9 mouse cellular contexts compared by ENCODE assay signal in genomic region chr17:36031583-36032331, GRCm38 (mm10). TPM values are rescaled to one million over a fixed set of nuclear protein-coding genes. Genes with fewer than 3 reads are reported as not detected.
DNase-seq lines count a peak whose midpoint lies in the region; ATAC-seq and TF ChIP-seq lines count a peak whose summit lies in the region.
"Not testable (repeated sequence)": the region's sequence is repeated elsewhere in the genome, so short reads cannot be mapped to it uniquely, and the experiment has no call there.
"Had no signal": no experiment of that assay in that cellular context is flagged by ENCODE, and none has a peak within 500 bp of the region (broad histone marks: within the 10 kb centered on the region; RNA-seq: fewer than 3 reads in every experiment).

No protein-coding gene starts in this region.

- peak overlapping the region; percentile 48 for H3K4me3 ChIP-seq in forebrain, embryonic 12.5 days (replicated peaks)
- H3K4me3 ChIP-seq in liver, embryonic 16.5 days (ENCODE audit: low read depth, low read length), result peak overlapping the region; percentile 72
- peak overlapping the region; percentile 39 for H3K4me3 ChIP-seq in myocyte

- peak overlapping the region; percentile 20 for H3ac ChIP-seq in myocyte (ENCODE audit: control insufficient read depth, insufficient read length)

- not testable (repeated sequence) for H3K36me3 ChIP-seq in forebrain, embryonic 12.5 days (replicated peaks); liver, embryonic 16.5 days (ENCODE audit: control insufficient read depth, insufficient read depth); myocyte (ENCODE audit: control insufficient read depth, insufficient read depth); splenic B cell, adult 2 months (ENCODE audit: control insufficient read depth, insufficient read depth, low read length, poor library complexity, severe bottlenecking)

- H3K9ac ChIP-seq in forebrain, embryonic 12.5 days, result peak overlapping the region; percentile 65
- H3K9ac ChIP-seq in liver, embryonic 16.5 days (ENCODE audit: low read depth, low read length), result peak overlapping the region; percentile 80

- 2% methylated on average over 40 of the region's 40 CpGs for WGBS in forebrain, embryonic 12.5 days
- WGBS in liver, embryonic 16.5 days (ENCODE audit: insufficient replicate concordance), result 2% methylated on average over 40 of the region's 40 CpGs

- peaks cover 11% of the 10 kb centered on the region; the same call in 1 of the 2 replicates for H3K27me3 ChIP-seq in forebrain, embryonic 12.5 days
- not testable (repeated sequence) for H3K27me3 ChIP-seq in liver, embryonic 16.5 days (ENCODE audit: control insufficient read depth, insufficient read depth, low read depth, low read length); myocyte (ENCODE audit: control insufficient read depth, insufficient read depth, insufficient read length); splenic B cell, adult 2 months (ENCODE audit: control insufficient read depth, insufficient read depth, low read length, poor library complexity, severe bottlenecking)

- peak; percentile 48 to 64 for DNase-seq in CD8-positive naive resting alpha-beta T cell, adult 2 months (ENCODE audit: low read depth in 2 of 2, low spot score in 2 of 2)
- DNase-seq in cerebellum, adult 18-20 months, result peak; percentile 41 to 53
- peak; percentile 38 for DNase-seq in heart, postnatal 4 days
- peak; percentile 65 to 70 for DNase-seq in kidney, postnatal 25 days
- DNase-seq in splenic B cell, adult 2 months (ENCODE audit: low read depth, low spot score), result peak; percentile 67

- peaks cover 25% of the 10 kb centered on the region for H3K79me2 ChIP-seq in myocyte (ENCODE audit: control insufficient read depth, insufficient read depth)

- ATAC-seq in forebrain, embryonic 12.5 days (ENCODE audit: low FRiP score), result peak; percentile 51
- ATAC-seq in liver, embryonic 16.5 days (ENCODE audit: low read depth), result peak; percentile 40

- H3K9me3 ChIP-seq in forebrain, embryonic 12.5 days; liver, embryonic 16.5 days (replicated peaks; ENCODE audit: control insufficient read depth, low read length): not testable (repeated sequence)

- not testable (repeated sequence) for H3K27ac ChIP-seq in forebrain, embryonic 12.5 days
- peak overlapping the region; percentile 80 for H3K27ac ChIP-seq in liver, embryonic 16.5 days (ENCODE audit: low read length)

- H3K4me1 ChIP-seq in forebrain, embryonic 12.5 days, result not testable (repeated sequence)
- peaks cover 18% of the 10 kb centered on the region for H3K4me1 ChIP-seq in liver, embryonic 16.5 days (ENCODE audit: control insufficient read depth, low read depth, low read length)

- H3K4me2 ChIP-seq in forebrain, embryonic 12.5 days, result peak overlapping the region; percentile 83
- peak overlapping the region; percentile 51 for H3K4me2 ChIP-seq in liver, embryonic 16.5 days (ENCODE audit: low read depth, low read length)
- peak overlapping the region; percentile 73 for H3K4me2 ChIP-seq in myocyte (ENCODE audit: low read depth)

- TF ChIP-seq POLR2A in myocyte (IDR thresholded peaks at IDR 0.05; ENCODE audit: insufficient read length, low read depth), result not testable (repeated sequence)

RNA-seq across cellular contexts. Expression of gene H2-T23, which starts 0.9 kb away (rescaled TPM):
- polyA plus RNA-seq in forebrain, embryonic 12.5 days (2016; fragmentation: Nextera tagmentation; extraction: Ambion mirVana), result 4.8 and 5.5 TPM in 2 replicates
- total RNA-seq in heart, postnatal 4 days (2021), result 1 to 10 TPM; 7.7 to 9.5 TPM
- polyA plus RNA-seq in liver, embryonic 16.5 days (2015; fragmentation: Nextera tagmentation; extraction: Ambion mirVana), result 69.6 and 73.5 TPM in 2 replicates
- 13.6 TPM for polyA plus RNA-seq in myocyte (2012; fragmentation: generic; extraction: Trizol)

RNA-seq across cellular contexts. Expression of gene H2-T22, which starts 10.8 kb away (rescaled TPM):
- polyA plus RNA-seq in forebrain, embryonic 12.5 days (2016; fragmentation: Nextera tagmentation; extraction: Ambion mirVana), result 5.2 and 5.4 TPM in 2 replicates
- total RNA-seq in heart, postnatal 4 days (2021), result 1 to 10 TPM; 7.9 to 9.3 TPM
- polyA plus RNA-seq in liver, embryonic 16.5 days (2015; fragmentation: Nextera tagmentation; extraction: Ambion mirVana), result 11.3 and 13.4 TPM in 2 replicates
- polyA plus RNA-seq in myocyte (2012; fragmentation: generic; extraction: Trizol), result 22.1 TPM

RNA-seq across cellular contexts. Expression of gene Gm6034, which starts 11.0 kb away (rescaled TPM):
- polyA plus RNA-seq in forebrain, embryonic 12.5 days (2016; fragmentation: Nextera tagmentation; extraction: Ambion mirVana), result not detected in 2 replicates
- total RNA-seq in heart, postnatal 4 days (2021), result not detected
- not detected in 2 replicates for polyA plus RNA-seq in liver, embryonic 16.5 days (2015; fragmentation: Nextera tagmentation; extraction: Ambion mirVana)
- polyA plus RNA-seq in myocyte (2012; fragmentation: generic; extraction: Trizol), result not detected
- total RNA-seq: heart, postnatal 25 days had no signal

RNA-seq across cellular contexts. Expression of gene H2-T24, which starts 11.4 kb away (rescaled TPM):
- 4.6 and 5.3 TPM in 2 replicates for polyA plus RNA-seq in forebrain, embryonic 12.5 days (2016; fragmentation: Nextera tagmentation; extraction: Ambion mirVana)
- total RNA-seq in heart, postnatal 4 days (2021), result 1 to 10 TPM; 1.1 to 1.6 TPM
- polyA plus RNA-seq in liver, embryonic 16.5 days (2015; fragmentation: Nextera tagmentation; extraction: Ambion mirVana), result 6.6 and 7.9 TPM in 2 replicates
- 0.47 TPM for polyA plus RNA-seq in myocyte (2012; fragmentation: generic; extraction: Trizol)

RNA-seq across cellular contexts. Expression of gene Gm11127, which starts 26.4 kb away (rescaled TPM):
- polyA plus RNA-seq in forebrain, embryonic 12.5 days (2016; fragmentation: Nextera tagmentation; extraction: Ambion mirVana), result not detected in 2 replicates
- total RNA-seq in heart, postnatal 4 days (2021), result 1 to 10 TPM in 1 of 2 experiments, under 1 TPM in 1; 0.98 to 1.1 TPM
- polyA plus RNA-seq in liver, embryonic 16.5 days (2015; fragmentation: Nextera tagmentation; extraction: Ambion mirVana), result 0.20 TPM in 1 of 2 replicates, not detected in the other
- polyA plus RNA-seq in myocyte (2012; fragmentation: generic; extraction: Trizol), result 0.23 TPM
